Mouse (Mus musculus) embryonic facial prominence, embryonic 10.5 days (tissue): Measurements from ENCODE around the gene Hbb-bs. TPM values are rescaled to one million over a fixed set of nuclear protein-coding genes. Genes with fewer than 3 reads are reported as not detected.
"Not testable (repeated sequence)": the region's sequence is repeated elsewhere in the genome, so short reads cannot be mapped to it uniquely, and the experiment has no call there.

Experiments
- DNase-seq: peaks from one replicate; pipeline ENCODE4 v3.0.0-alpha.2; 2017; ENCODE audit warnings: low spot score
- H3K27ac ChIP-seq: fragments of 300-500 bp; sonication (generic); replicated peaks from 2 replicates; pipeline ENCODE4 v1.5.1; 2016; ENCODE audit warnings: mild to moderate bottlenecking
- H3K27me3 ChIP-seq: fragments of 300-500 bp; sonication (generic); replicated peaks from 2 replicates; pipeline ENCODE4 v1.6.1; 2016; ENCODE audit warnings: low read depth, mild to moderate bottlenecking; ENCODE audit not compliant: poor library complexity, severe bottlenecking
- H3K36me3 ChIP-seq: fragments of 300-500 bp; sonication (generic); replicated peaks from 2 replicates; pipeline ENCODE4 v1.6.1; 2016; ENCODE audit warnings: mild to moderate bottlenecking, moderate library complexity
- H3K4me1 ChIP-seq: fragments of 300-500 bp; sonication (generic); 2 replicates; pipeline ENCODE4 v1.6.1; 2016
- H3K4me3 ChIP-seq: fragments of 300-500 bp; sonication (generic); 2 replicates; pipeline ENCODE4 v1.5.1; 2016; ENCODE audit warnings: mild to moderate bottlenecking, moderate library complexity
- H3K9me3 ChIP-seq: fragments of 300-500 bp; sonication (generic); 2 replicates; pipeline ENCODE4 v1.6.1; 2016; ENCODE audit warnings: mild to moderate bottlenecking
- WGBS: fragments of 180-500 bp; shearing (Covaris S2); methylation state at CpG from one replicate; pipeline ENCODE4 v1.1.7; 2016; 5-methylcytosine and 5-hydroxymethylcytosine counted together
- polyA plus RNA-seq: library from polyadenylated mRNA; unstranded; fragments of >200 nt; fragmentation: Nextera tagmentation; extraction: Ambion mirVana; gene quantifications from 2 replicates; pipeline ENCODE4 v1.2.1, GENCODE M21; 2016

Gene Hbb-bs
- polyA plus RNA-seq, 1 experiment from 2014 or later: 94.1 TPM

DNA sequence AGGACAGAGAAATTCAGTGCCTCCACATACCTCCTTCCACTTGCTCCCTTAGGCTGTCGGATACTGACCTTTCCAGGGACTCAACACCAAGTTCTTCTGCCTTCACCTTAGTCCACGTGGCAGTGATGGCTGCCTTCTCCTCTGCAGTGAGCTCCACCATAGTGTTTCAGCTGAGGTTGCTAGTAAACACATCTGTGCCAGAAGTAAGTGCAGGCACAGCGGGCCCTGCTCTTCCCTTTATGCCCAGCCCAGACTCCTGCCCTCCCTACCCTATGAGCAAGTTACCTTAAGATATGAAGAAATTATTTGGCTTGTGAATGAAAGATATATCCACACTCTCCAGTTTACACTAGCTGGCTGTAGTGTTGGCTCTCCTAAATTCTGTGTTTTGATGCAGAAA is 12.4 kb upstream of the Hbb-bs start, which contains the start of gene Hbb-bh2:
Gene Hbb-bh2, minus strand, starts transcription at position 253 of the 400 bp plus-strand sequence.
- Histone ChIP-seq H3K27me3 (no peaks in the 10 kb centered on the region), H3K9me3 (no peaks in the 10 kb centered on the region), H3K4me3 (no peak within 1 kb of the TSS), H3K27ac (no peak within 1 kb of the TSS), H3K36me3 (no peaks in the 10 kb centered on the region), H3K4me1 (no peaks in the 10 kb centered on the region)
- DNase-seq: no peak
- 80% methylated on average over 3 of the region's 3 CpGs for WGBS

DNA sequence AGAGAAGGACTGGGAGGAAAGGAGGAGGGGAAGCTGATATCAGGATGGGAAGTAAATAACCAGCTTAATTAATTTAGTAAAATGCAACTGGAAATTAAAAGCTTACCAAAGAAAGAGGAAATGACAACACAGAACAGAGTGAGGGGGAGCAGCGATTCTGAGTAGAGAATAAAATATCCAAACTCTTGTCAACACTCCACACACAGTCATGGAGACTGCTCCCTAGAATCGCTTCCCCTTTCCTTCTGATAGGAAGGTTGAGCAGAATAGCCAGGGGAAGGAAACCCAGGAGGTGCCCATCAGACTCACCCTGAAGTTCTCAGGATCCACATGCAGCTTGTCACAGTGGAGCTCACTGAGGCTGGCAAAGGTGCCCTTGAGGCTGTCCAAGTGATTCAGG is 757 bp downstream of the Hbb-bs start:
- no CpG with 5 or more reads among the region's 2 CpGs for WGBS
- DNase-seq, H3K9me3 ChIP-seq: not testable (repeated sequence)

DNA sequence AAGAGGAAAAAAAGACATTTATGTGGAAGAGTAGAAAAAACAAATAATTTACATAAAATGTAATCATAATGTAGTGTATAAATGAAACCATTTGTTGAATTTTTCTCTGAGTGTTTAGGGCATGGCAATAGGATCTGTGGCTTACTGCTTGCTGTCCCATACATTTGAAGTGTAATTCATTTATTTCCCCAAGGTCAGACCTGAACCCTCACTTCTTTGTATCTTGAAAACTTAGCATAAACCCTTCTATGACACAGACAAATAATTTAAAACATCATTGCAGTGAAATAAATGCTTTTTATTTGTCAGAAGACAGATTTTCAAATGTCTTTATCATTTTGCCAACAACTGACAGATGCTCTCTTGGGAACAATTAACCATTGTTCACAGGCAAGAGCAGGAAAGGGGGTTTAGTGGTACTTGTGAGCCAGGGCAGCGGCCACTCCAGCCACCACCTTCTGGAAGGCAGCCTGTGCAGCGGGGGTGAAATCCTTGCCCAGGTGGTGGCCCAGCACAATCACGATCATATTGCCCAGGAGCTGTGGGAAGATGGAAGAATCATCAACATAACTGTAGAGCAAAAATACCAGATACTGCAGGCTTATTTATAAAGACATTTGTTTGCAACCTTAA is 1.5 kb downstream of the Hbb-bs start:
- no peak for DNase-seq
- Histone ChIP-seq H3K9me3 (no peaks in the 10 kb centered on the region), H3K27me3 (no peaks in the 10 kb centered on the region), H3K4me3 (no peak overlapping the region), H3K4me1 (no peaks in the 10 kb centered on the region), H3K36me3 (no peaks in the 10 kb centered on the region), H3K27ac (no peak overlapping the region)
- WGBS: 54% methylated on average over 3 of the region's 3 CpGs

More for the DNA sequence above, 757 bp downstream of the Hbb-bs start:
- H3K27ac ChIP-seq, H3K27me3 ChIP-seq, H3K36me3 ChIP-seq, H3K4me1 ChIP-seq, H3K4me3 ChIP-seq: not testable (repeated sequence)

DNA sequence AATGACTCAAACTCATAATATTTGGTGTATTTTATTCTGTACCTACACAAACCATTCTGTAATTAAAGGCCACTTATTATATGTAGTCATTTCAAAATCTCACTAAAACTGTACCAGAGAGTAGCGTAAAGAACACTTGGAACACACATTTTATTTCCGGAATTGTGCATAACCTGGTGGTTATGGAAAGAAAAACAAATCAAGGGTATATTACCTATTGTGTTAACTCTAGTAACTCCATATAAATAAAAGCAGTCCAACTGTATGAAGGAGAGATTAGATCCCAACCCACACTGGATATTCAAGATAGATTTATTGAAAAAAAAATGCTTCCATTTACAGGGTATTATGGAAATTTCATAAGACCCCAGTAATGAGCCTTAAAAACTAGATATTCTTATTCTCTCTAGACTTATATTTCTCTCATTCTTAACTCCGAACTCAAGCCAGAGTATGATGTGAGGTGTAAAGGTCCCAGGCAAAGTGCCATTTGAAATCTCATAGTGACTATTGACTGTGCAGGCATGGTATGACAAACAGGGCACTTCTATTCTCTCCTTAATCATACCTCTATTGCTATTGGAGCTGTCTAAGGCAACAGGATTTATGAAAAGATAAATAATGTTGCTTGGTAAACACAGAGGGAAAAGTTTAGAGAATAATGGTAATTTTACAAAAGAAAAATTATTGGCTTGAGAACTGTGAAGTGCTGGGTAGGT is 2.2 kb downstream of the Hbb-bs start:
- H3K4me1 ChIP-seq: no peaks in the 10 kb centered on the region
- H3K4me3 ChIP-seq: no peak overlapping the region
- H3K36me3 ChIP-seq: no peaks in the 10 kb centered on the region
- no peaks in the 10 kb centered on the region for H3K27me3 ChIP-seq
- H3K9me3 ChIP-seq: no peaks in the 10 kb centered on the region
- no peak for DNase-seq
- H3K27ac ChIP-seq: no peak overlapping the region
- WGBS: 94% methylated on average over 3 of the region's 3 CpGs

DNA sequence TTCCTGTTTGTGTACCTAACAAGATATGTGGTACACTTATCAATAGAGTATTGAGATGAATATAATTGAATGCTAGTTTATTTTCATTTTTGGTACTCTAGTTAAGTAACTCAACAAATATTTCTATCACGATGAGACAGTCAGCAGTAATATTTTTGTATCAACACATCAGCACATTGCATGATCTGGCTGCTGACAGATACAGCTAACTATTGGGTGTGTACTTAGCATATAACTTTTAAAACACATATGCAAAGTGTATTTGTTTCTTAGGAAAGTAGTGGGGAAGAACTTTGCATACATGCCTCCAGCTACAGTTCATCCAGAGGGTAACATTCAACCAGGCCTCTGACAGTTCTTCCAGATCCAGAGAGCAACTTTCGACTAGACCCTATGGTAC is 3.3 kb downstream of the Hbb-bs start:
- 82% methylated on average over 2 of the region's 2 CpGs for WGBS

DNA sequence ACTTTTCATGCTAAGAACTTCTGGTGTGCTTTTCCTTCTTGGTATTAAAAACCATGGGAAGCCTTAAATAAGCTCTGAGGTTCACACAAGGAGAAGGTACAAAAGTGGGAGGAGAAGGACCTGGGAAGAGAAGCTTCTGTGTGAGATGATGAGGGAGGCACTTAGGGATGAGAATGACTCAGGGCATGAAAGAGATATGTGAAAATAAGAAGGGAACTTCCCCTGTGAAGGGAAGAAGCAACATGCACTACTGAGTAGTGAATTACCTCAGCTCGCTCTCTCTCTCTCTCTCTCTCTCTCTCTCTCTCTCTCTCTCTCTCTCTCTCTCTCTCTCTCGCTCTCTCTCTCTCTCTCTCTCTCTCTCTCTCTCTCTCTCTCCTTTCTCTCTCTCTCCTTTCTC is 12.8 kb downstream of the Hbb-bs start:
- not testable (repeated sequence) for H3K9me3 ChIP-seq, H3K4me1 ChIP-seq, H3K36me3 ChIP-seq, H3K4me3 ChIP-seq, H3K27ac ChIP-seq, H3K27me3 ChIP-seq, DNase-seq
- 82% methylated on average over 1 of the region's 2 CpGs for WGBS

More for the DNA sequence above, 3.3 kb downstream of the Hbb-bs start:
- H3K27me3 ChIP-seq: no peaks in the 10 kb centered on the region
- no peaks in the 10 kb centered on the region for H3K36me3 ChIP-seq
- no peak overlapping the region for H3K27ac ChIP-seq
- H3K9me3 ChIP-seq: no peaks in the 10 kb centered on the region
- DNase-seq: no peak
- no peaks in the 10 kb centered on the region for H3K4me1 ChIP-seq
- no peak overlapping the region for H3K4me3 ChIP-seq

DNA sequence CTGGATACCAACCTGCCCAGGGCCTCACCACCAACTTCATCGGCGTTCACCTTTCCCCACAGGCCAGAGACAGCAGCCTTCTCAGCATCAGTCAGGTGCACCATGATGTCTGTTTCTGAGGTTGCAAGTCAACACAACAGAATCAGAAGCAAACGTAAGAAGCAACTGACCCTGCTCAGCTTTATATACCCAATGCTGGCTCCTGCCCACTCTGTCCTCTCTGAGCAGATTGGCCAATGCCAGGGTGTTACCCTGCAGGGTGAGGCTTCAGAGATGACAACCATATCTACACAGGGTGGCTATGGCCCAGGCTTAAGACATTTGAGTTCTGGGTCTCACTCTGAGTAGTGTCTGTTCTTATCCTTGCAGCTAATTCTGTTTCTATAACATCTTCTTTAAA is 14.1 kb downstream of the Hbb-bs start, which contains the start of gene Hbb-bt:
Gene Hbb-bt, minus strand, starts transcription at position 231 of the 400 bp plus-strand sequence.
- Histone ChIP-seq H3K27me3 (no peaks in the 10 kb centered on the region), H3K36me3 (no peaks in the 10 kb centered on the region), H3K27ac (no peak within 1 kb of the TSS), H3K4me1 (no peaks in the 10 kb centered on the region), H3K9me3 (no peaks in the 10 kb centered on the region), H3K4me3 (no peak within 1 kb of the TSS)
- DNase-seq: no peak
- 91% methylated on average over 3 of the region's 3 CpGs for WGBS

DNA sequence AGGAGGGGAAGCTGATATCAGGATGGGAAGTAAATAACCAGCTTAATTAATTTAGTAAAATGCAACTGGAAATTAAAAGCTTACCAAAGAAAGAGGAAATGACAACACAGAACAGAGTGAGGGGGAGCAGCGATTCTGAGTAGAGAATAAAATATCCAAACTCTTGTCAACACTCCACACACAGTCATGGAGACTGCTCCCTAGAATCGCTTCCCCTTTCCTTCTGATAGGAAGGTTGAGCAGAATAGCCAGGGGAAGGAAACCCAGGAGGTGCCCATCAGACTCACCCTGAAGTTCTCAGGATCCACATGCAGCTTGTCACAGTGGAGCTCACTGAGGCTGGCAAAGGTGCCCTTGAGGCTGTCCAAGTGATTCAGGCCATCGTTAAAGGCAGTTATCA is 14.7 kb downstream of the Hbb-bs start:
- WGBS: no CpG with 5 or more reads among the region's 3 CpGs
- not testable (repeated sequence) for H3K4me1 ChIP-seq, H3K9me3 ChIP-seq, H3K27ac ChIP-seq, DNase-seq, H3K36me3 ChIP-seq, H3K4me3 ChIP-seq, H3K27me3 ChIP-seq

DNA sequence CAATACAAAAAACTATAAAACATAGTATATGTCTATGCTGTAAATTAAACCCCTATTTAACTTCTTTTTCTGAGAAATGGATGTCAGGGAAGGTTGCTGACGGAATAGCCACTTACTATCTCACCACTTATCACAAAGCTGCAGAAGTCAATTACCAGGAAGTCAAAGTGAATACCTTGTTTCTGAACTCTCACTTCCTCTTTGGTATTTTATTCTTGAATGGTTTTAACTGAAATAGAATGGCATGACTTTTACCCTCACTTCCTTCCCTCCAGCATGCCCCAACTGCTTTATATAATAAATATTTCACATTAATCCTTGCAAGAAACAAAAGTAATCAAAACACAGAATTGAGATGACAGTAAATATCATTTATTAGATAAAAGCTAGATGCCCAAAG is 15.7 kb downstream of the Hbb-bs start:
- Histone ChIP-seq H3K36me3 (no peaks in the 10 kb centered on the region), H3K27ac (no peak overlapping the region), H3K9me3 (no peaks in the 10 kb centered on the region), H3K4me1 (no peaks in the 10 kb centered on the region), H3K27me3 (no peaks in the 10 kb centered on the region), H3K4me3 (no peak overlapping the region)
- 67% methylated on average over 1 of the region's 1 CpGs for WGBS
- no peak for DNase-seq

DNA sequence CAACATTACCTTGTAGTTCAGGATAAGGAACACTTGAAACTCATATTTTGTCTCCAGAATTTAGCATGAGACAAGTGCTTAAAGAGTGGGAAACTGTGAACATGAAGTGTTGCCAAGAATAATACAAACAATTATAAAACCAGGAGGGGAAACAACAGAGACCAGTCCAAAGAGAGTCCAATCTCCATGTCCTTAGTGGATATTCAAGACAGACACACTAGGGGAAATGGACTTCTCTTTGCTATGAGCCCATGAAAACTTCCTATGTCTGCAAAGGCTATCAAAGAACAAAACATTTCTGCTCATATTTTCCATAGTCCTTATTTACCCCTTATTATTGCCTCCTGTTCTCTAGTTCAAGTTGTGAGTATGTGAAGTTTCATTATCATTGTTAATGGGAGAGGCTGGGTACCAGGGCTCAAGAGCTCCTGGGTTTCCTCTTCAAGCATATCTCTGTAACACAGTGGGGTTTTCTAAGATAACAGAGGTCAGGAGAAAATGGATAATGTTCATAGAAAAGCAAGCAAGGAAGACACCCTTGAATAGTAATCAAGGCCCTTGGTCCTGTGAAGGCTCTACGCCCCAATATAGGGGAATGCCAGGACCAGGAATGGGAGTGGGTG is 16.6 kb downstream of the Hbb-bs start:
- Histone ChIP-seq H3K4me3 (no peak overlapping the region), H3K36me3 (no peaks in the 10 kb centered on the region), H3K27me3 (no peaks in the 10 kb centered on the region), H3K9me3 (no peaks in the 10 kb centered on the region), H3K27ac (no peak overlapping the region), H3K4me1 (no peaks in the 10 kb centered on the region)
- 86% methylated on average over 1 of the region's 1 CpGs for WGBS
- DNase-seq: no peak

DNA sequence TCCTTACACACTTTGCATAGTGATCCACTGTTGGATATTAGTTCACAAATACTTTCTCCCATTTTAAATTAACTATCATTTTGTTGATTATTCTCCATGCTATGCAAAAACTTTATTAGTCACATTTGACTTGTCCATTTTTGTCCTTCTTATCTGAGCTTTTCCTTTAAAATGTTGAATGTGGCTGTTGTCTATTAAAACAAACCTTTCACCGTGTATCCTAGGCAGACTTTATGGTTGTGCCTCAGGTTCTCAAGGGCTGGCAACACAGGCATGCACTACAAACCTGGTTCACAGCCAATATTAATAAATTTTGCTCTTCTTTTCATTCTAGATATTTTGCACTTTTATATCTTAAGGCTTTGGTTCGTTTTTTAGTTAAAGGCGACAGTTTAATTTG is 17.1 kb downstream of the Hbb-bs start:
- H3K4me3 ChIP-seq: no peak overlapping the region
- 80% methylated on average over 3 of the region's 3 CpGs for WGBS
- no peaks in the 10 kb centered on the region for H3K4me1 ChIP-seq
- no peaks in the 10 kb centered on the region for H3K36me3 ChIP-seq
- H3K27ac ChIP-seq: no peak overlapping the region
- DNase-seq: no peak
- no peaks in the 10 kb centered on the region for H3K27me3 ChIP-seq
- no peaks in the 10 kb centered on the region for H3K9me3 ChIP-seq

DNA sequence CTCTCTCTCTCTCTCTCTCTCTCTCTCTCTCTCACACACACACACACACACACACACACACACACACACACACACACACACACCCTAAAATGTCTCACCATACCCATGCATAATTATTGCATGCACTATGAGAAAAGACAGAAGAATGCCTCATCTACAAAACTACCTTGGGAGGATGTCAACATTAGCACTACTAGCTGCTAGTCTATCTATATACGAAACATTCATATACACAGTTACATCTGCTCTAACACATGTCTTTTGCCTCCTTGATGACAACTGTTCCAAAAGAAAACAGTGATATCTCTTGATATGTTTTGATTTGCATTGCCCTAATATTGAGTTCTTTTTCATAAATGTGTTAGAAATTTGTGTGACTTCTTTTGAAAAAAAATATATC is 17.6 kb downstream of the Hbb-bs start:
- no peak for DNase-seq
- no peaks in the 10 kb centered on the region for H3K36me3 ChIP-seq
- H3K27me3 ChIP-seq: no peaks in the 10 kb centered on the region
- no peaks in the 10 kb centered on the region for H3K9me3 ChIP-seq
- no peaks in the 10 kb centered on the region for H3K4me1 ChIP-seq
- H3K27ac ChIP-seq: no peak overlapping the region
- WGBS: 93% methylated on average over 1 of the region's 1 CpGs
- H3K4me3 ChIP-seq: no peak overlapping the region

DNA sequence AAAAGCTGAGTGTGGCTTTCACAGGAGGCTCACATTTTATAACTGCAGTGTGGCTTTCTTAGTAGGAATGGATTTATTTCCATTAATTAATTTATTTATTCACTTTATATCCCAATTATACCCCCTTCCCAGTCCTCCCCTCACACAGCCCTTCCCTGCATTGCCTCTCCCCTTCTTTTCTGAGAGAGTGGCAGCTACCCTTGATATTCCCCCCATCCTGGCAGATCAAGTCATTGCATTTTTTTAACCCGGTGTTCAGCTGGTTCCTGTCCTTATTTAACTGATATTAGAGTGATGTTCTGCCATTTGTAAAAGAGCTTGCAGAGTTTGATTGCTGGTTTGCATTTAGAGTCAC is 18.1 kb downstream of the Hbb-bs start:
- WGBS: 71% methylated on average over 1 of the region's 1 CpGs

More for the DNA sequence above, 18.1 kb downstream of the Hbb-bs start:
- no peaks in the 10 kb centered on the region for H3K9me3 ChIP-seq
- no peaks in the 10 kb centered on the region for H3K27me3 ChIP-seq
- H3K4me1 ChIP-seq: no peaks in the 10 kb centered on the region
- no peak overlapping the region for H3K27ac ChIP-seq
- no peak for DNase-seq
- H3K4me3 ChIP-seq: no peak overlapping the region
- H3K36me3 ChIP-seq: no peaks in the 10 kb centered on the region
